Mouse (Mus musculus): ENCODE results near the gene Sh3gl3.
A peak's percentile ranks its signal among the peaks of the same experiment; 100 is the strongest.

DNA sequence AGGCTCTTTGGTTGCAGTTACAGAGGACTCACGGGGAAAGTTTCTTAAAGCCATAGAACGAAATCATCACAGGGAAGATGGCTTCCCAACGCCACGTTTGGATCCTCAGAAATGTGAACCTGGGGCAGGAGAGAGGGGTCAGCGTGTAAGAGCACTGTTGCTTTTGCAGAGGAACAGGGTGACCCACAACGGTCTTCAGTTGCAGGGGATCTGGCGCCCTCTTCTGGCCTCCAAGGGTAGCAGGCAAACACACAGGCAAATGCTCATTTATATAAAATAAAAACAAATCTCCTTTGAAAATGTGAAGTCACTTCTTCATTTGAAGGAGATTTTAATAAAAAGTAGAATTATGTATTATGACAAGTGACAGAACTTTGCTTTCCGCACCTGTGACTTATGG lies 89.5 kb downstream of the Sh3gl3 start:
- TF ChIP-seq CTCF (IDR thresholded peaks at IDR 0.05; ENCODE audit: low read depth, low read length): peak; percentile 56
- TF ChIP-seq POLR2A (IDR thresholded peaks at IDR 0.05; ENCODE audit: borderline replicate concordance, low read depth, low read length): no peak
